Mouse (Mus musculus) limb, embryonic 11.5 days (tissue): ENCODE data around the gene Fgfr2. TPM values are rescaled to one million over a fixed set of nuclear protein-coding genes. Genes with fewer than 3 reads are reported as not detected.
A peak's percentile ranks its signal among the peaks of the same experiment; 100 is the strongest.

Experiments
- ATAC-seq: fragments of 200-750 bp; cut with Nextera tagmentation; 2 replicates; pipeline ENCODE4 v1.8.0; 2017; ENCODE audit warnings: low read depth; ENCODE audit not compliant: insufficient number of reproducible peaks, low FRiP score, low TSS enrichment
- DNase-seq: peaks from one replicate; pipeline ENCODE4 v3.0.0-alpha.2; 2015; ENCODE audit warnings: low spot score
- H3K27ac ChIP-seq: fragments of 300-500 bp; sonication (generic); replicated peaks from 2 replicates; pipeline ENCODE4 v1.5.1; 2014; ENCODE audit warnings: low read depth, mild to moderate bottlenecking, low read length
- H3K27me3 ChIP-seq: fragments of 300-500 bp; sonication (generic); 2 replicates; pipeline ENCODE4 v1.6.1; 2014; ENCODE audit warnings: mild to moderate bottlenecking, low read length, mixed read lengths; ENCODE audit not compliant: control insufficient read depth, insufficient read depth
- H3K36me3 ChIP-seq: fragments of 300-500 bp; sonication (generic); 2 replicates; pipeline ENCODE4 v1.6.1; 2014; ENCODE audit warnings: mild to moderate bottlenecking, low read length, moderate library complexity, mixed read lengths; ENCODE audit not compliant: control insufficient read depth, insufficient read depth
- H3K4me1 ChIP-seq: fragments of 300-500 bp; sonication (generic); 2 replicates; pipeline ENCODE4 v1.6.1; 2014; ENCODE audit warnings: low read length, mixed read lengths; ENCODE audit not compliant: control insufficient read depth, insufficient read depth
- H3K4me2 ChIP-seq: fragments of 300-500 bp; sonication (generic); 2 replicates; pipeline ENCODE4 v1.6.1; 2014; ENCODE audit warnings: low read depth, mild to moderate bottlenecking, moderate library complexity; ENCODE audit not compliant: severe bottlenecking
- H3K4me3 ChIP-seq: fragments of 300-500 bp; sonication (generic); 2 replicates; pipeline ENCODE4 v1.5.1; 2014; ENCODE audit warnings: low read depth, low read length
- H3K9ac ChIP-seq: fragments of 300-500 bp; sonication (generic); 2 replicates; pipeline ENCODE4 v1.6.1; 2014; ENCODE audit warnings: mild to moderate bottlenecking, low read length
- H3K9me3 ChIP-seq: fragments of 300-500 bp; sonication (generic); 2 replicates; pipeline ENCODE4 v1.6.1; 2016; ENCODE audit warnings: low read length; ENCODE audit not compliant: control insufficient read depth
- WGBS: fragments of 180-500 bp; shearing (Covaris S2); extraction: QIAGEN DNeasy Blood & Tissue Kit; methylation state at CpG from one replicate; pipeline ENCODE4 v1.1.7; 2014; 5-methylcytosine and 5-hydroxymethylcytosine counted together
- polyA plus RNA-seq: library from polyadenylated mRNA; unstranded; fragments of >200 nt; fragmentation: Nextera tagmentation; extraction: Ambion mirVana; gene quantifications from 2 replicates; pipeline ENCODE4 v1.2.1, GENCODE M21; 2014

Gene Fgfr2
- polyA plus RNA-seq, 1 experiment from 2014 or later = 60.1 TPM

- no peak overlapping the region for H3K4me3 ChIP-seq
- H3K27ac ChIP-seq = peak overlapping the region; percentile 77
- no peaks in the 10 kb centered on the region for H3K27me3 ChIP-seq
- peak; percentile 65; the same call in 1 of the 2 replicates for ATAC-seq
- WGBS = 53% methylated on average over 4 of the region's 4 CpGs
- no peak overlapping the region for H3K4me2 ChIP-seq
- peaks cover 19% of the 10 kb centered on the region for H3K4me1 ChIP-seq
- H3K9ac ChIP-seq = no peak overlapping the region
- H3K9me3 ChIP-seq = no peaks in the 10 kb centered on the region
- DNase-seq = peak; percentile 45
- H3K36me3 ChIP-seq = no peaks in the 10 kb centered on the region; the same call in 1 of the 2 replicates
Observed at GRCm38 (mm10) chr7:132753518-132754388, 369.4 kb downstream of the Fgfr2 start.

DNA sequence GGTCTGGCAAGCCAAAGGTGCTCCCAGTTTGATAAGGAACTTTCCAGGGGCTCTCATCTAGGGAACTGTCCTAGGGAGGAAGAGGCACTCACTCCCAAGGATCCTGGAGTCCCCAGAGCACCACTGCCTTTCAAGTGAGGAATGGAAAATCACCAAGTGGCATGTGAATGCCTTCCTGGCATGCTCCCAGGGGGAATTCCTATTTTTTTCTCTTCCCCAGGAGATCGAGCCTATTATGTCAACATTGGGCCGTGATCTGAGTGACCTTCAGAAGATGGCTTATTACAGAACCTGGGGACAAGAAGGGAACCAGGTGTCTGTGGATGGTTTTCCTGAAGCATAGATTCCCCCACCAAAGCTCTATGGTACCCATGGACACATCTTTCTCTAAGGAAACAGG, 371.4 kb downstream of the Fgfr2 start:
- no peak overlapping the region for H3K27ac ChIP-seq
- WGBS = 90% methylated on average over 2 of the region's 2 CpGs
- H3K4me3 ChIP-seq = no peak overlapping the region
- no peak overlapping the region for H3K9ac ChIP-seq
- no peaks in the 10 kb centered on the region for H3K9me3 ChIP-seq
- no peak for ATAC-seq
- H3K4me2 ChIP-seq = no peak overlapping the region
- no peak for DNase-seq
- peaks cover 19% of the 10 kb centered on the region for H3K4me1 ChIP-seq
- no peaks in the 10 kb centered on the region for H3K36me3 ChIP-seq
- H3K27me3 ChIP-seq = no peaks in the 10 kb centered on the region

DNA sequence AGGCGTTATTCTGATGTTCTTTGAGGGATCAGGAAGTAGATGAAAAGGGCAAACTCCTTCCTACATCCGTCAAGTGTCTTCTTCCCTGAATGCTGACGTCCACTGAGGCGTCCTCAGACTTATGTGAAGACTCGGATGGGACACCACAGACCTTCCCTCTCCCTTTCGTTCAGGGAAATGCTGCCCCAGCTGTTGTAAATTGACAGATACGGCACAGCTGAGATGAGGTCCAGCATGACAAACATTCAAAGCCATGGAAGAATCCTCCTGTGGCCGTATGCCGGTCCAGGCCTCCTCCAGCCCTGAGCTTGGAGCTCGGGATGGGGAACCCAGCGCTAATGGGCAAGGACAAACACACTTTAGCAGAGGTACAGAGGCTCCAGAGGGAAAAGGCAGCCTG, 373.6 kb downstream of the Fgfr2 start:
- no peak for ATAC-seq
- DNase-seq = no peak
- no peaks in the 10 kb centered on the region for H3K27me3 ChIP-seq
- H3K36me3 ChIP-seq = no peaks in the 10 kb centered on the region
- 94% methylated on average over 11 of the region's 11 CpGs for WGBS
- H3K9me3 ChIP-seq = no peaks in the 10 kb centered on the region
- H3K9ac ChIP-seq = no peak overlapping the region
- H3K4me3 ChIP-seq = no peak overlapping the region
- peaks cover 13% of the 10 kb centered on the region for H3K4me1 ChIP-seq
- H3K27ac ChIP-seq = no peak overlapping the region
- no peak overlapping the region for H3K4me2 ChIP-seq

- ATAC-seq = no peak
- Histone ChIP-seq H3K4me1 (peaks cover under 1% of the 10 kb centered on the region; the same call in 1 of the 2 replicates), H3K36me3 (no peaks in the 10 kb centered on the region), H3K27ac (no peak overlapping the region), H3K4me3 (no peak overlapping the region), H3K27me3 (no peaks in the 10 kb centered on the region), H3K9me3 (no peaks in the 10 kb centered on the region), H3K9ac (no peak overlapping the region), H3K4me2 (no peak overlapping the region)
- no peak for DNase-seq
- WGBS = 91% methylated on average over 3 of the region's 3 CpGs
Observed at GRCm38 (mm10) chr7:132748076-132748769, 374.9 kb downstream of the Fgfr2 start.

GRCm38 (mm10) chr7:132747096-132747495, 376.1 kb downstream of the Fgfr2 start:
- H3K4me3 ChIP-seq = no peak overlapping the region
- H3K36me3 ChIP-seq = no peaks in the 10 kb centered on the region
- no peaks in the 10 kb centered on the region for H3K9me3 ChIP-seq
- H3K27ac ChIP-seq = no peak overlapping the region
- DNase-seq (no peak), ATAC-seq (no peak)
- no peaks in the 10 kb centered on the region for H3K27me3 ChIP-seq
- H3K4me2 ChIP-seq = no peak overlapping the region
- H3K9ac ChIP-seq = no peak overlapping the region; the same call in 1 of the 2 replicates
- H3K4me1 ChIP-seq = no peaks in the 10 kb centered on the region
- WGBS = 80% methylated on average over 6 of the region's 6 CpGs

DNA sequence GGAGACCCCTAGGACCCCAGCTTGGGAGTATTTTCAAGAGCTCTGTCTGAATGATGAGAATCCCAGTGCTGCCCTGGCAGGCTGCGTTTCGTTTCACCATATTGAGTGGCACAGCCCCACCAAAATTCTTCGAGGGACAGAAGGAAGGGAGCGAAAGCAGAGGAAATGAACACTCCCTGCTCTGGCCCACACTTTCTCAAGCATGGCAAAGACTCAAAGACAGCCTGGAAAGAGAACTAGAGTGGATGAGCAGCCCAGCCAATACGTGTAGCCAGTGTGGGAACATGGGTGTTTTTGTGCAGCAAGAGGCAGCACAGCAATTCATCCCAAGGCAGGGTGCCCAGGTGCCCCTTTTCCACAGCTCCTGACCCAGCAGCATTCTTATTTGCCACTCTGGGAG, 380.2 kb downstream of the Fgfr2 start:
- H3K4me1 ChIP-seq = no peaks in the 10 kb centered on the region
- ATAC-seq (no peak), DNase-seq (no peak)
- H3K27me3 ChIP-seq = no peaks in the 10 kb centered on the region
- H3K9me3 ChIP-seq = no peaks in the 10 kb centered on the region
- WGBS = 87% methylated on average over 5 of the region's 5 CpGs
- H3K9ac ChIP-seq = no peak overlapping the region
- no peak overlapping the region for H3K27ac ChIP-seq
- H3K4me3 ChIP-seq = no peak overlapping the region
- H3K4me2 ChIP-seq = no peak overlapping the region
- 0 out of 2 replicates have a peak, but pooled peaks cover 2% of the 10 kb centered on the region for H3K36me3 ChIP-seq

GRCm38 (mm10) chr7:132739829-132740228, 383.3 kb downstream of the Fgfr2 start:
- ATAC-seq = no peak
- H3K9me3 ChIP-seq = no peaks in the 10 kb centered on the region
- H3K27ac ChIP-seq = no peak overlapping the region
- no peak overlapping the region for H3K4me2 ChIP-seq
- 92% methylated on average over 6 of the region's 6 CpGs for WGBS
- no peak for DNase-seq
- no peak overlapping the region for H3K9ac ChIP-seq
- H3K27me3 ChIP-seq = no peaks in the 10 kb centered on the region
- 0 out of 2 replicates have a peak, but pooled peaks cover 2% of the 10 kb centered on the region for H3K36me3 ChIP-seq
- peaks cover 14% of the 10 kb centered on the region; the same call in 1 of the 2 replicates for H3K4me1 ChIP-seq
- H3K4me3 ChIP-seq = no peak overlapping the region

GRCm38 (mm10) chr7:132738844-132739243, 384.3 kb downstream of the Fgfr2 start:
- Histone ChIP-seq H3K36me3 (0 out of 2 replicates have a peak, but pooled peaks cover 2% of the 10 kb centered on the region), H3K9me3 (no peaks in the 10 kb centered on the region), H3K4me1 (peaks cover 14% of the 10 kb centered on the region; the same call in 1 of the 2 replicates), H3K27me3 (no peaks in the 10 kb centered on the region), H3K4me2 (no peak overlapping the region), H3K4me3 (no peak overlapping the region), H3K9ac (no peak overlapping the region), H3K27ac (no peak overlapping the region)
- no peak for ATAC-seq
- 95% methylated on average over 6 of the region's 6 CpGs for WGBS
- DNase-seq = no peak
